Mouse (Mus musculus): ENCODE measurements around the gene Gm10842. TPM values are rescaled to one million over a fixed set of nuclear protein-coding genes. Genes with fewer than 3 reads are reported as not detected.
A peak's percentile ranks its signal among the peaks of the same experiment; 100 is the strongest.

Gene Gm10842
- polyA plus RNA-seq, 2 experiments = not detected

GRCm38 (mm10) chr11:105181689-105182460, 35.2 kb downstream of the Gm10842 start:
- Histone ChIP-seq H3K27me3 (ENCODE audit: control insufficient read depth, insufficient read depth, low read length) (no peaks in the 10 kb centered on the region), H3K4me2 (ENCODE audit: low read depth) (peak overlapping the region; percentile 83), H3K4me1 (replicated peaks; ENCODE audit: control insufficient read depth in 2 of 2, insufficient read depth in 2 of 2, low read length in 1 of 2) (peaks cover 14 to 16% of the 10 kb centered on the region in 2 experiments), H3K27ac (peak overlapping the region; percentile 82), H3K36me3 (replicated peaks; ENCODE audit: control insufficient read depth, insufficient read depth, low read depth) (peaks cover 10% of the 10 kb centered on the region), H3K9ac (replicated peaks) (peak overlapping the region; percentile 86), H3K4me3 (ENCODE audit: insufficient read depth in 1 of 2, low read depth in 2 of 2, low read length in 2 of 2) (peak overlapping the region; percentile 78 to 84), H3K9me3 (ENCODE audit: control insufficient read depth, low read length) (no peaks in the 10 kb centered on the region)
- peak; percentile 57 for ATAC-seq (ENCODE audit: insufficient read depth)
- 4% methylated on average over 85 of the region's 89 CpGs for WGBS (ENCODE audit: insufficient replicate concordance)
- DNase-seq (ENCODE audit: low read depth in 3 of 3, low spot score in 3 of 3) = no peak
- TF ChIP-seq CTCF (IDR thresholded peaks at IDR 0.05; ENCODE audit: low read depth) (no peak), EP300 (IDR thresholded peaks at IDR 0.05; ENCODE audit: low read depth) (no peak)

DNA sequence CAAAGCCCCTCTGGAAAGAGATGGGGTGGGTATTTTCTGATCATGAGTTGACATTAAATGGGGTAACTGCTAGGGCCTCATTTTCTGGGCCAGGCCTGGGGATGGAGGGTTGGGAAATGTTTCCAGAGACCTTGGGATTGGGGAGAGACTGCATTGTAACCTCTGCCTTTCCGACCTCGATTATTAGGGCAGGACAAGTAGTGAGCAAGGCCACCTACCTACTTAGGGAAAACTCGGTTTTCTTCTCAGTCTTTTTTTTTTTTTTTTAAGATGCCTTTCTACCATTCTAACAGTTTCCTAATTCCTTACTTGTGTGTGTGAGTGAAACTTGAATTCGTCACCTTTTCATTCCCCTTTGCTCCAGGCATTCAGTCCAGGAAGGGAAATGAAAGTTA, 35.8 kb downstream of the Gm10842 start:
- no peak for DNase-seq (ENCODE audit: low read depth in 3 of 3, low spot score in 3 of 3)
- TF ChIP-seq CTCF (IDR thresholded peaks at IDR 0.05; ENCODE audit: low read depth) (no peak), EP300 (IDR thresholded peaks at IDR 0.05; ENCODE audit: low read depth) (no peak)
- Histone ChIP-seq H3K9ac (replicated peaks) (peak overlapping the region; percentile 86), H3K4me2 (ENCODE audit: low read depth) (peak overlapping the region; percentile 83), H3K4me1 (replicated peaks; ENCODE audit: control insufficient read depth in 2 of 2, insufficient read depth in 2 of 2, low read length in 1 of 2) (peaks cover 14 to 16% of the 10 kb centered on the region in 2 experiments), H3K36me3 (replicated peaks; ENCODE audit: control insufficient read depth, insufficient read depth, low read depth) (peaks cover 10% of the 10 kb centered on the region), H3K4me3 (ENCODE audit: insufficient read depth in 1 of 2, low read depth in 2 of 2, low read length in 2 of 2) (peak overlapping the region; percentile 78 to 84), H3K9me3 (ENCODE audit: control insufficient read depth, low read length) (no peaks in the 10 kb centered on the region), H3K27me3 (ENCODE audit: control insufficient read depth, insufficient read depth, low read length) (no peaks in the 10 kb centered on the region), H3K27ac (peak overlapping the region; percentile 82)
- ATAC-seq (ENCODE audit: insufficient read depth) = no peak
- 0% methylated on average over 4 of the region's 4 CpGs for WGBS (ENCODE audit: insufficient replicate concordance)

- Histone ChIP-seq H3K9ac (replicated peaks) (no peak overlapping the region), H3K27me3 (ENCODE audit: control insufficient read depth, insufficient read depth, low read length) (no peaks in the 10 kb centered on the region), H3K4me3 (ENCODE audit: insufficient read depth in 1 of 2, low read depth in 2 of 2, low read length in 2 of 2) (no peak overlapping the region), H3K27ac (no peak overlapping the region), H3K4me1 (replicated peaks; ENCODE audit: control insufficient read depth in 2 of 2, insufficient read depth in 2 of 2, low read length in 1 of 2) (peaks cover 5 to 13% of the 10 kb centered on the region in 2 experiments), H3K4me2 (ENCODE audit: low read depth) (no peak overlapping the region), H3K36me3 (replicated peaks; ENCODE audit: control insufficient read depth, insufficient read depth, low read depth) (peaks cover 16% of the 10 kb centered on the region), H3K9me3 (ENCODE audit: control insufficient read depth, low read length) (no peaks in the 10 kb centered on the region)
- ATAC-seq (ENCODE audit: insufficient read depth) (no peak), DNase-seq (ENCODE audit: low read depth in 3 of 3, low spot score in 3 of 3) (no peak)
- peak; percentile 49 for TF ChIP-seq CTCF (IDR thresholded peaks at IDR 0.05; ENCODE audit: low read depth)
- TF ChIP-seq EP300 (IDR thresholded peaks at IDR 0.05; ENCODE audit: low read depth) = no peak
- 86% methylated on average over 3 of the region's 3 CpGs for WGBS (ENCODE audit: insufficient replicate concordance)
These were observed 38.0 kb downstream of the Gm10842 start for GRCm38 (mm10) chr11:105184678-105185077.

DNA sequence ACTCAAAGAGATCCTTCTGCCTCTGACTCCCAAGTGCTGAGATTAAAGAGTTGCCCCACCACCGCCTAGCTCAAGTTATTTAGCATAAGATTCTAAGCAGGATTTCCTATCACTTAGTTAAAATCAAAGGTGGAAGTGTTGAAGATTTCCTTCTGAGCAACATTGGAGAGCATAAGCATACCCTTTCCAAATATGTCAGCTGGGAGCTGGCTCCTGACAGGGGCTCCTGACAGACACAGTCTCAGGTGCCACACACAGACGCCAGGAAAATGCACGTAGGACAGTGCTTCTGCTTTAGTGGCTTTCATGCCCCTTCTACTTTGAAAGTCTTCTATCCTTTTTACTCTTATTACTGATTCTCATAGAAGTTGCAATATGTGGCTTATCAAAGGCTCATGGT, 45.5 kb downstream of the Gm10842 start:
- H3K4me3 ChIP-seq (ENCODE audit: insufficient read depth in 1 of 2, low read depth in 2 of 2, low read length in 2 of 2) = no peak overlapping the region
- DNase-seq (ENCODE audit: low read depth in 3 of 3, low spot score in 3 of 3) (no peak), ATAC-seq (ENCODE audit: insufficient read depth) (no peak)
- 80% methylated on average over 3 of the region's 3 CpGs for WGBS (ENCODE audit: insufficient replicate concordance)
- peaks cover 4 to 13% of the 10 kb centered on the region in 2 experiments for H3K4me1 ChIP-seq (replicated peaks; ENCODE audit: control insufficient read depth in 2 of 2, insufficient read depth in 2 of 2, low read length in 1 of 2)
- H3K27me3 ChIP-seq (ENCODE audit: control insufficient read depth, insufficient read depth, low read length) = no peaks in the 10 kb centered on the region
- no peaks in the 10 kb centered on the region for H3K9me3 ChIP-seq (ENCODE audit: control insufficient read depth, low read length)
- no peak overlapping the region for H3K4me2 ChIP-seq (ENCODE audit: low read depth)
- no peak for TF ChIP-seq EP300 (IDR thresholded peaks at IDR 0.05; ENCODE audit: low read depth)
- no peak for TF ChIP-seq CTCF (IDR thresholded peaks at IDR 0.05; ENCODE audit: low read depth)
- no peak overlapping the region for H3K27ac ChIP-seq
- peaks cover 13% of the 10 kb centered on the region for H3K36me3 ChIP-seq (replicated peaks; ENCODE audit: control insufficient read depth, insufficient read depth, low read depth)
- H3K9ac ChIP-seq (replicated peaks) = no peak overlapping the region

Other genes starting within 250 kb of the Gm10842 start
- 0.03 and 0.37 TPM in 2 replicates for gene Efcab3, start 83.3 kb upstream of the Gm10842 start, polyA plus RNA-seq (2012; rRNA removed)
- gene Efcab3, start 83.3 kb upstream of the Gm10842 start, polyA plus RNA-seq (2014; fragmentation: Nextera tagmentation; extraction: Ambion mirVana) = 0.51 TPM in 1 of 2 replicates, not detected in the other
- gene Mettl2, start 20.5 kb upstream of the Gm10842 start, polyA plus RNA-seq (2012; rRNA removed) = 12.0 and 16.6 TPM in 2 replicates
- 14.2 and 14.6 TPM in 2 replicates for gene Mettl2, start 20.5 kb upstream of the Gm10842 start, polyA plus RNA-seq (2014; fragmentation: Nextera tagmentation; extraction: Ambion mirVana)
- 12.0 and 16.3 TPM in 2 replicates for gene Tlk2, start 31.9 kb downstream of the Gm10842 start, polyA plus RNA-seq (2012; rRNA removed)
- gene Tlk2, start 31.9 kb downstream of the Gm10842 start, polyA plus RNA-seq (2014; fragmentation: Nextera tagmentation; extraction: Ambion mirVana) = 10.2 and 10.6 TPM in 2 replicates
- 0.80 and 0.82 TPM in 2 replicates for gene Mrc2, start 145.8 kb downstream of the Gm10842 start, polyA plus RNA-seq (2012; rRNA removed)
- 0.28 and 0.37 TPM in 2 replicates for gene Mrc2, start 145.8 kb downstream of the Gm10842 start, polyA plus RNA-seq (2014; fragmentation: Nextera tagmentation; extraction: Ambion mirVana)

All from liver, embryonic 14.5 days (tissue).